ENCODE assay signal across 15 mouse cellular contexts in genomic region chr7:116209926-116210631, GRCm38 (mm10).
A peak's percentile ranks its signal among the peaks of the same experiment; 100 is the strongest.
DNase-seq lines count a peak whose midpoint lies in the region; ATAC-seq lines count a peak whose summit lies in the region.
"Had no signal": no experiment of that assay in that cellular context is flagged by ENCODE, and none has a peak within 500 bp of the region (broad histone marks: within the 10 kb centered on the region; RNA-seq: fewer than 3 reads in every experiment).

No protein-coding gene starts in this region.

- ATAC-seq in neural tube, embryonic 12.5 days (ENCODE audit: low FRiP score, low read depth), result peak; percentile 62
- ATAC-seq in forebrain, embryonic 16.5 days, result peak; percentile 74
- peak; percentile 32; the same call in 1 of the 2 replicates for ATAC-seq in limb, embryonic 12.5 days (ENCODE audit: insufficient number of reproducible peaks, insufficient read depth, low FRiP score, low TSS enrichment, low read depth)
- peak; percentile 54 for ATAC-seq in neural tube, embryonic 14.5 days (ENCODE audit: low read depth)
- ATAC-seq: CD4-positive, CD25-positive, alpha-beta regulatory T cell, adult 4 months had no signal

- WGBS in neural tube, embryonic 12.5 days, result 22% methylated on average over 10 of the region's 10 CpGs
- WGBS in forebrain, embryonic 16.5 days, result 8% methylated on average over 10 of the region's 10 CpGs
- WGBS in limb, embryonic 12.5 days, result 18% methylated on average over 10 of the region's 10 CpGs
- WGBS in neural tube, embryonic 14.5 days, result 16% methylated on average over 10 of the region's 10 CpGs

- H3K27ac ChIP-seq in neural tube, embryonic 12.5 days, result no peak overlapping the region
- H3K27ac ChIP-seq in forebrain, embryonic 16.5 days (ENCODE audit: low read length), result no peak overlapping the region
- peak overlapping the region; percentile 36; the same call in 1 of the 2 replicates for H3K27ac ChIP-seq in limb, embryonic 12.5 days
- H3K27ac ChIP-seq in neural tube, embryonic 14.5 days (ENCODE audit: low read depth, low read length), result no peak overlapping the region; the same call in 1 of the 2 replicates

- no peak for DNase-seq in neural tube, embryonic 10.5 days (ENCODE audit: extremely low spot score, low spot score)
- DNase-seq in spleen, postnatal 14 days (ENCODE audit: low spot score in 2 of 2), result no peak
- no peak for DNase-seq in adrenal gland, adult (ENCODE audit: inconsistent age in 2 of 2, low spot score in 1 of 2)
- DNase-seq in thymus, adult 18-20 months, result no peak
- DNase-seq: adrenal gland, postnatal 10 days; cerebellum, adult 11 months; embryo, embryonic 11 days; gastrocnemius, postnatal 10 days; heart, postnatal 10 days; thymus, postnatal 36 days had no signal

- H3K4me1 ChIP-seq in neural tube, embryonic 12.5 days, result peaks cover 36% of the 10 kb centered on the region
- H3K4me1 ChIP-seq in forebrain, embryonic 16.5 days (replicated peaks; ENCODE audit: control insufficient read depth, insufficient read depth, low read length), result peaks cover 13% of the 10 kb centered on the region
- peaks cover 39% of the 10 kb centered on the region for H3K4me1 ChIP-seq in limb, embryonic 12.5 days (replicated peaks)
- H3K4me1 ChIP-seq in neural tube, embryonic 14.5 days (ENCODE audit: control insufficient read depth, insufficient read depth, low read length), result peaks cover 28% of the 10 kb centered on the region

- H3K9me3 ChIP-seq in neural tube, embryonic 12.5 days, result no peaks in the 10 kb centered on the region
- no peaks in the 10 kb centered on the region for H3K9me3 ChIP-seq in forebrain, embryonic 16.5 days (ENCODE audit: control insufficient read depth, low read length)
- H3K9me3 ChIP-seq in limb, embryonic 12.5 days, result no peaks in the 10 kb centered on the region
- H3K9me3 ChIP-seq in neural tube, embryonic 14.5 days (ENCODE audit: control insufficient read depth, low read length), result no peaks in the 10 kb centered on the region

- no peak overlapping the region for H3K4me3 ChIP-seq in neural tube, embryonic 12.5 days
- H3K4me3 ChIP-seq in forebrain, embryonic 16.5 days (replicated peaks; ENCODE audit: low read length), result no peak overlapping the region
- no peak overlapping the region for H3K4me3 ChIP-seq in limb, embryonic 12.5 days (replicated peaks)
- H3K4me3 ChIP-seq in neural tube, embryonic 14.5 days (ENCODE audit: low read depth, low read length), result no peak overlapping the region

- H3K27me3 ChIP-seq in neural tube, embryonic 12.5 days (replicated peaks), result no peaks in the 10 kb centered on the region
- no peaks in the 10 kb centered on the region for H3K27me3 ChIP-seq in forebrain, embryonic 16.5 days (replicated peaks; ENCODE audit: control insufficient read depth, insufficient read depth, low read length)
- 0 out of 2 replicates have a peak, but pooled peaks cover 5% of the 10 kb centered on the region for H3K27me3 ChIP-seq in limb, embryonic 12.5 days
- no peaks in the 10 kb centered on the region for H3K27me3 ChIP-seq in neural tube, embryonic 14.5 days (ENCODE audit: control insufficient read depth, insufficient read depth, low read length)

- H3K4me2 ChIP-seq in neural tube, embryonic 12.5 days (replicated peaks), result peak overlapping the region; percentile 24
- no peak overlapping the region for H3K4me2 ChIP-seq in forebrain, embryonic 16.5 days (ENCODE audit: low read length)
- peak overlapping the region; percentile 24; the same call in 1 of the 2 replicates for H3K4me2 ChIP-seq in limb, embryonic 12.5 days
- H3K4me2 ChIP-seq in neural tube, embryonic 14.5 days (ENCODE audit: low read depth, low read length), result peak overlapping the region; percentile 12; the same call in 1 of the 2 replicates

- no peak overlapping the region for H3K9ac ChIP-seq in neural tube, embryonic 12.5 days
- H3K9ac ChIP-seq in forebrain, embryonic 16.5 days (replicated peaks; ENCODE audit: low read depth, low read length), result no peak overlapping the region
- no peak overlapping the region for H3K9ac ChIP-seq in limb, embryonic 12.5 days (replicated peaks)
- no peak overlapping the region for H3K9ac ChIP-seq in neural tube, embryonic 14.5 days (replicated peaks; ENCODE audit: low read depth, low read length)

- H3K36me3 ChIP-seq in neural tube, embryonic 12.5 days, result no peaks in the 10 kb centered on the region
- no peaks in the 10 kb centered on the region for H3K36me3 ChIP-seq in forebrain, embryonic 16.5 days (ENCODE audit: control insufficient read depth, insufficient read depth)
- no peaks in the 10 kb centered on the region for H3K36me3 ChIP-seq in limb, embryonic 12.5 days
- no peaks in the 10 kb centered on the region for H3K36me3 ChIP-seq in neural tube, embryonic 14.5 days (ENCODE audit: control insufficient read depth, insufficient read depth, low read length)
